Mouse (Mus musculus) lung, postnatal 0 days (tissue): ENCODE results near the gene Olfr1196.

ENCODE experiments used
- CTCF ChIP-seq: IDR thresholded peaks from 2 replicates; pipeline ENCODE4 v1.5.1; 2016; ENCODE audit warnings: antibody characterized with exemption, mild to moderate bottlenecking
- EP300 ChIP-seq: IDR thresholded peaks from 2 replicates; pipeline ENCODE4 v1.6.1; 2016; ENCODE audit warnings: antibody characterized with exemption, mild to moderate bottlenecking, control low read depth

GRCm38 (mm10) chr2:88648209-88648608 lies 56.2 kb downstream of the Olfr1196 start, which contains the start of gene Olfr1192-ps1:
- TF ChIP-seq CTCF (no peak), EP300 (no peak)
